Comparison of ENCODE assay signal across 8 mouse cellular contexts in genomic region chr11:60209217-60209932, GRCm38 (mm10). TPM values are rescaled to one million over a fixed set of nuclear protein-coding genes. Genes with fewer than 3 reads are reported as not detected.
DNase-seq lines count a peak whose midpoint lies in the region; ATAC-seq and TF ChIP-seq lines count a peak whose summit lies in the region.

No protein-coding gene starts in this region.

- peak overlapping the region; percentile 69 for H3K9ac ChIP-seq in hindbrain, embryonic 12.5 days
- H3K9ac ChIP-seq in lung, postnatal 0 days (replicated peaks; ENCODE audit: low read depth): peak overlapping the region; percentile 24

- H3K9me3 ChIP-seq in G1E (replicated peaks): no peaks in the 10 kb centered on the region
- H3K9me3 ChIP-seq in hindbrain, embryonic 12.5 days (replicated peaks): no peaks in the 10 kb centered on the region
- H3K9me3 ChIP-seq in lung, postnatal 0 days (ENCODE audit: low read length): no peaks in the 10 kb centered on the region

- H3K4me3 ChIP-seq in G1E (ENCODE audit: low read depth, low read length): peak overlapping the region; percentile 70
- H3K4me3 ChIP-seq in hindbrain, embryonic 12.5 days: peak overlapping the region; percentile 45
- peak overlapping the region; percentile 36; the same call in 1 of the 2 replicates for H3K4me3 ChIP-seq in lung, postnatal 0 days (ENCODE audit: low read depth, low read length)

- no peak for ATAC-seq in G1E (ENCODE audit: extremely low read depth, insufficient number of reproducible peaks, low FRiP score, poor library complexity, severe bottlenecking)
- peak; percentile 53 for ATAC-seq in hindbrain, embryonic 12.5 days (ENCODE audit: low FRiP score)
- ATAC-seq in lung, postnatal 0 days: peak; percentile 14

- TF ChIP-seq EP300 in lung, postnatal 0 days (IDR thresholded peaks at IDR 0.05): no peak; the same call in 1 of the 2 replicates

- H3K36me3 ChIP-seq in G1E (replicated peaks): peaks cover 92% of the 10 kb centered on the region
- peaks cover 26% of the 10 kb centered on the region for H3K36me3 ChIP-seq in hindbrain, embryonic 12.5 days
- H3K36me3 ChIP-seq in lung, postnatal 0 days (ENCODE audit: insufficient read depth, low read length): no peaks in the 10 kb centered on the region

- H3K4me1 ChIP-seq in G1E (ENCODE audit: insufficient read depth, low read depth, low read length): peaks cover 90% of the 10 kb centered on the region
- peaks cover 79% of the 10 kb centered on the region for H3K4me1 ChIP-seq in hindbrain, embryonic 12.5 days
- peaks cover 32% of the 10 kb centered on the region for H3K4me1 ChIP-seq in lung, postnatal 0 days (ENCODE audit: insufficient read depth, low read depth, low read length)

- no peaks in the 10 kb centered on the region for H3K27me3 ChIP-seq in G1E (ENCODE audit: insufficient read depth, low read length)
- H3K27me3 ChIP-seq in hindbrain, embryonic 12.5 days: no peaks in the 10 kb centered on the region
- no peaks in the 10 kb centered on the region for H3K27me3 ChIP-seq in lung, postnatal 0 days (replicated peaks; ENCODE audit: insufficient read depth, low read length)

- WGBS in hindbrain, embryonic 12.5 days: 39% methylated on average over 7 of the region's 7 CpGs
- WGBS in lung, postnatal 0 days: 21% methylated on average over 7 of the region's 7 CpGs

- H3K27ac ChIP-seq in hindbrain, embryonic 12.5 days: peak overlapping the region; percentile 80
- H3K27ac ChIP-seq in lung, postnatal 0 days (ENCODE audit: low read length): peak overlapping the region; percentile 71

- no peak for DNase-seq in G1E (ENCODE audit: low spot score)
- peak; percentile 88 for DNase-seq in cerebellum, adult 18-20 months
- peak; percentile 67 to 85 for DNase-seq in frontal cortex, adult 2 months (ENCODE audit: extremely low spot score in 1 of 2, low spot score in 1 of 2)
- peak; percentile 62 to 81 for DNase-seq in layer of hippocampus, postnatal 25 days (ENCODE audit: extremely low spot score in 1 of 2, low spot score in 1 of 2)
- peak; percentile 72 for DNase-seq in lung, postnatal 0 days (ENCODE audit: low spot score)
- DNase-seq in right cerebral cortex, postnatal 36 days (ENCODE audit: low spot score in 2 of 2): peak; percentile 74 to 78
- no peak for DNase-seq in thymus, adult 18-20 months

- no peak for TF ChIP-seq CTCF in G1E (IDR thresholded peaks at IDR 0.05; ENCODE audit: low read depth, low read length)
- peak; percentile 12; the same call in 1 of the 2 replicates for TF ChIP-seq CTCF in lung, postnatal 0 days (IDR thresholded peaks at IDR 0.05)

- H3K4me2 ChIP-seq in hindbrain, embryonic 12.5 days (replicated peaks): peak overlapping the region; percentile 74
- peak overlapping the region; percentile 69 for H3K4me2 ChIP-seq in lung, postnatal 0 days (replicated peaks; ENCODE audit: low read depth, low read length)

RNA-seq across cellular contexts. Expression of gene Srebf1, which starts 13.0 kb away (rescaled TPM):
- total RNA-seq in G1E (2014; fragmentation: Nextera tagmentation) (79.4 and 137 TPM in 2 replicates), G1E (2017) (64.4 and 66.8 TPM in 2 replicates)
- 276 and 322 TPM in 2 replicates for polyA plus RNA-seq in G1E (2012)
- 63.2 and 78.3 TPM in 2 replicates for polyA plus RNA-seq in frontal cortex, adult 2 months (2012; rRNA removed)
- polyA plus RNA-seq in hindbrain, embryonic 12.5 days (2016; fragmentation: Nextera tagmentation; extraction: Ambion mirVana): 49.2 and 51.9 TPM in 2 replicates
- 10 to 100 TPM; 49.9 to 58.1 TPM for total RNA-seq in layer of hippocampus, postnatal 25 days (2021)
- 61.7 and 70.1 TPM in 2 replicates for polyA plus RNA-seq in lung, postnatal 0 days (2015; fragmentation: Nextera tagmentation; extraction: Ambion mirVana)

Comparison
In these comparisons a context has a peak if more than half of its experiments do, and no peak if none do; other contexts are left out.
1. DNase-seq: peak in cerebellum, adult 18-20 months (2 of 2), frontal cortex, adult 2 months (2 of 2), layer of hippocampus, postnatal 25 days (2 of 2), lung, postnatal 0 days (single experiment) and right cerebral cortex, postnatal 36 days (2 of 2); none in G1E (single experiment) and thymus, adult 18-20 months (0 of 2).
2. Peak in every context shown above with its lines, with median percentiles within 50 percentile points of each other: H3K4me3 ChIP-seq.